Mouse (Mus musculus) kidney, embryonic 15.5 days (tissue): ENCODE data around the gene Dnah2. TPM values are rescaled to one million over a fixed set of nuclear protein-coding genes. Genes with fewer than 3 reads are reported as not detected.

Experiments used
- ATAC-seq: fragments of 200-750 bp; cut with Nextera tagmentation; replicated peaks from 2 replicates; pipeline ENCODE4 v1.8.0; 2017; ENCODE audit warnings: moderate TSS enrichment; ENCODE audit not compliant: low FRiP score
- H3K27ac ChIP-seq: fragments of 300-500 bp; sonication (generic); 2 replicates; pipeline ENCODE4 v1.5.1; 2015; ENCODE audit warnings: mild to moderate bottlenecking, inconsistent platforms
- H3K27me3 ChIP-seq: fragments of 300-500 bp; sonication (generic); 2 replicates; pipeline ENCODE4 v1.6.1; 2015; ENCODE audit warnings: inconsistent platforms
- H3K36me3 ChIP-seq: fragments of 300-500 bp; sonication (generic); 2 replicates; pipeline ENCODE4 v1.6.1; 2015; ENCODE audit warnings: inconsistent platforms
- H3K4me1 ChIP-seq: fragments of 300-500 bp; sonication (generic); 2 replicates; pipeline ENCODE4 v1.6.1; 2015; ENCODE audit warnings: inconsistent platforms
- H3K4me2 ChIP-seq: fragments of 300-500 bp; sonication (generic); 2 replicates; pipeline ENCODE4 v1.6.1; 2015; ENCODE audit warnings: moderate library complexity, mild to moderate bottlenecking, inconsistent platforms
- H3K4me3 ChIP-seq: fragments of 300-500 bp; sonication (generic); replicated peaks from 2 replicates; pipeline ENCODE4 v1.5.1; 2015; ENCODE audit warnings: mild to moderate bottlenecking, inconsistent platforms
- H3K9ac ChIP-seq: fragments of 300-500 bp; sonication (generic); 2 replicates; pipeline ENCODE4 v1.6.1; 2015; ENCODE audit warnings: mild to moderate bottlenecking, inconsistent platforms
- H3K9me3 ChIP-seq: fragments of 300-500 bp; sonication (generic); replicated peaks from 2 replicates; pipeline ENCODE4 v1.6.1; 2016; ENCODE audit warnings: inconsistent platforms
- WGBS: fragments of 180-500 bp; shearing (Covaris S2); methylation state at CpG from one replicate; pipeline ENCODE4 v1.1.7; 2015; ENCODE audit warnings: mixed read lengths; 5-methylcytosine and 5-hydroxymethylcytosine counted together
- polyA plus RNA-seq: library from polyadenylated mRNA; unstranded; fragments of >200 nt; fragmentation: Nextera tagmentation; extraction: Ambion mirVana; gene quantifications from 2 replicates; pipeline ENCODE4 v1.2.1, GENCODE M21; 2015

Dnah2 gene
- polyA plus RNA-seq, 1 experiment from 2014 or later: 0.73 TPM

- Histone ChIP-seq H3K4me3 (peak overlapping the region; percentile 66), H3K9me3 (no peaks in the 10 kb centered on the region), H3K27me3 (no peaks in the 10 kb centered on the region), H3K27ac (peak overlapping the region; percentile 97), H3K4me1 (peaks cover 41% of the 10 kb centered on the region), H3K36me3 (peaks cover 31% of the 10 kb centered on the region), H3K9ac (peak overlapping the region; percentile 81), H3K4me2 (peak overlapping the region; percentile 86)
- WGBS: under 1% methylated on average over 8 of the region's 8 CpGs
- ATAC-seq: no peak
These were observed 32.9 kb upstream of the Dnah2 start for GRCm38 (mm10) chr11:69581814-69582213.

DNA sequence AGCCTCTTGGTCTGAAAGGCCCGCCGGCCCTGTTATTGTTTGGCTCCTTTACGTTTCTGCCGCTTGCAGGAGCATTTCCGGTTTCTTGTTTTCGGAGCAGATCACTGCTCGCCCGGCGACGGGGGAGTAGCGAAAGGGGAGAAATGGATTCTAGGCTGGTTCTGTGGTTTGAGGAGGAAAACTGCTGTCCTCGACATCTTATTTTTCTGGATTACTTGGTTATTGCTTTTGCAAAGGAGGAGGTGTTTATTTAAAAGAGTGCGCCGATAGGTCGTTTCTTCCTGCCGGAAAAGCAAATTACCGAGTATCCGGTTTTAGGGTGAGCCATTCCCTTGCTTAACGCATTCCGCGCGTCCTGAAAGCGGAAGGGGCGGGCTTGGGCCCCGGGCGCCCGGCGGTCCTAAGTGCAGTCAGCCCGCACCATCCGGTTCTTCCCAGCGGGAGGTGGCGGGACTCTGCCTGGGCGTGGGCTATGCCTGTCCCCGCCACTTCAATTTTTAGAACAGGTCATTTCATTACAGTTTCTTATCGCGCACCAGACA is 32.3 kb upstream of the Dnah2 start:
- H3K4me1 ChIP-seq: peaks cover 42% of the 10 kb centered on the region
- 0% methylated on average over 36 of the region's 36 CpGs for WGBS
- H3K27me3 ChIP-seq: no peaks in the 10 kb centered on the region
- H3K9ac ChIP-seq: peak overlapping the region; percentile 81
- H3K27ac ChIP-seq: peak overlapping the region; percentile 97
- H3K36me3 ChIP-seq: peaks cover 26% of the 10 kb centered on the region
- no peaks in the 10 kb centered on the region for H3K9me3 ChIP-seq
- peak overlapping the region; percentile 86 for H3K4me2 ChIP-seq
- ATAC-seq: peak; percentile 86
- peak overlapping the region; percentile 66 for H3K4me3 ChIP-seq

- peaks cover 42% of the 10 kb centered on the region for H3K4me1 ChIP-seq
- peak overlapping the region; percentile 97 for H3K27ac ChIP-seq
- H3K9me3 ChIP-seq: no peaks in the 10 kb centered on the region
- H3K36me3 ChIP-seq: peaks cover 29% of the 10 kb centered on the region
- under 1% methylated on average over 25 of the region's 25 CpGs for WGBS
- H3K9ac ChIP-seq: peak overlapping the region; percentile 81
- no peaks in the 10 kb centered on the region for H3K27me3 ChIP-seq
- ATAC-seq: 0 out of 2 replicates have a peak, but pooled peaks have one; percentile 0
- H3K4me3 ChIP-seq: peak overlapping the region; percentile 66
- H3K4me2 ChIP-seq: peak overlapping the region; percentile 86
These were observed 31.7 kb upstream of the Dnah2 start for GRCm38 (mm10) chr11:69580572-69581146.

DNA sequence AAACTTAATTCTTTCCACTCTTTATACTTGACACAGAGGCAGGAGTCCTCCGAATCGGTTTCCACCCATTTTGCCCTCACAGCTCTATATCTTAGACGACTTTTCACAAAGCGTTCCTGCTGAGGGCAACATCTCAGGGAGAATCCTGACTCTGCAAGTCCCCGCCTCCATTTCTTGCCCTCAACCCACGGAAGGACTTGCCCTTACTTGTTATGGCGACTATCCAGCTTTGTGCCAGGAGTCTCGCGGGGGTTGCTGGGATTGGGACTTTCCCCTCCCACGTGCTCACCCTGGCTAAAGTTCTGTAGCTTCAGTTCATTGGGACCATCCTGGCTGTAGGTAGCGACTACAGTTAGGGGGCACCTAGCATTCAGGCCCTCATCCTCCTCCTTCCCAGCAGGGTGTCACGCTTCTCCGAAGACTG is 31.2 kb upstream of the Dnah2 start, which contains the start of the genes Wrap53 and Trp53:
Wrap53 (minus strand) TSS at position 165 of the 424 bp plus-strand sequence.
Trp53 (plus strand) TSS at position 269 of the 424 bp plus-strand sequence.
- H3K36me3 ChIP-seq: peaks cover 30% of the 10 kb centered on the region
- peak within 1 kb of the TSS; percentile 97 for H3K27ac ChIP-seq
- ATAC-seq: peak; percentile 71
- peak within 1 kb of the TSS; percentile 81 for H3K9ac ChIP-seq
- peak within 1 kb of the TSS; percentile 66 for H3K4me3 ChIP-seq
- under 1% methylated on average over 13 of the region's 13 CpGs for WGBS
- H3K27me3 ChIP-seq: no peaks in the 10 kb centered on the region
- peaks cover 43% of the 10 kb centered on the region for H3K4me1 ChIP-seq
- peak within 1 kb of the TSS; percentile 86 for H3K4me2 ChIP-seq
- H3K9me3 ChIP-seq: no peaks in the 10 kb centered on the region

DNA sequence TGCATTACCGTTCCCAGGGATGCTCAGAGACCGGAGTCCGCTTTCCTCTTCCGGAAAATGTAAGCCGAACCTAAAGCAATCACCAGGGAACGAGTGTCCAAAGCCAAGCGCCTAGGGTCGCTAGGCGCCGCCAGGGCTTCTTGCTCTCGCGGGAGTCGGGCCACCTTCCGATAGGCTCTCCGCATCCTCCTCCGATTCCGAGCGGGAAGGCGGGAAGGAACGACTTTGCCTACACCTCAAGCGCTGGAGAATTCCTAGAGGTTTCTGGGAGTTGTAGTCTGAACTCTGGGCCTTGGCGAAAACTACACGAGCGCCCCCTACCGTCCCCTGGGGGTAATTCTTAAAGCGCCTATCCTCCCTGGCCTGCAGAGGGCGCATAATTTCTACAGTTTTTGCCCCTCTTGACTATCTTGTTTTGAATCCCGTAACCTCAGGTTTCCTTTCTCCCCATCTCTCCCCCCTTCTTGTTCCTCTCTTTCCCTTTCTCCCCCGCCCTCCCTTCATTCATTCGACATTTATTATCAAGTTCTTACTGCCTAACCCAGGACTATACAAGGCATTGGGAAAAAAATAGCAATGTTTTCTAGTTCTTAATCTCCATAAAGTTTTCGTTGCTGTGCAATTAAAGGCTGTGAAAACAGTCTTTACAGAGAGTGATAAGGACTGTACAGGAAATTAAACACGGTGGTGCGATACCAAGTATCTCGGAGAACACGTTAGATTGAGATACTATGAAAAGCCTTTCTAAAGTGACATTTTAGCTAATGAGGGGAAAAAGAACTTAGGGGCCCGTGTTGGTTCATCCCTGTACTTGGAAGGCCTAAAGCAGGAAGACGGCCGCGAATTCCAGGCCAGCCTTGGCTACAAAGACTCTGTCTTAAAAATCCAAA is 30.5 kb upstream of the Dnah2 start:
- Histone ChIP-seq H3K36me3 (peaks cover 33% of the 10 kb centered on the region), H3K9ac (peak overlapping the region; percentile 81), H3K27me3 (no peaks in the 10 kb centered on the region), H3K27ac (peak overlapping the region; percentile 97), H3K4me1 (peaks cover 46% of the 10 kb centered on the region), H3K4me3 (peak overlapping the region; percentile 66), H3K9me3 (no peaks in the 10 kb centered on the region), H3K4me2 (peak overlapping the region; percentile 86)
- ATAC-seq: peak; percentile 94
- WGBS: 2% methylated on average over 39 of the region's 39 CpGs

DNA sequence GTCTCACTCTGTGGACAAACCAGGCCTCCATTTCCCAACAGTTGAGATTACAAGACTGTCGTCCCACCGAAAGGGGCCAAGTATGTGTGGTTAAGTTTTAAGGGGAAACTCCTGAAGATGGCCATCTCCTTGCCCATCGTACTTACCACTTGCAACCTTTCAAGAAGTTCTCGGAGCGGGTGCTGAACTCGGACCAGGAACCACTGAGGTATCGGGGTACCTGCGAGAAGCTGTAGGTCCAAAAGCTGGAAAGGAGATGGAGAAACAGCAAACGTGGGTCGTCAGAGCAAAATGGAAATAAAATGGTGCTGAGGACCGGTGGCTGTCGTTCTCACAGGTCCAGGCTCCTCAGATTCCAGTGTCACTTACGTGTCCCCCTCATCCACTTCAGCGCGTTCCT is 29.4 kb upstream of the Dnah2 start:
- Histone ChIP-seq H3K36me3 (peaks cover 39% of the 10 kb centered on the region), H3K4me2 (peak overlapping the region; percentile 86), H3K4me3 (peak overlapping the region; percentile 66), H3K9ac (peak overlapping the region; percentile 63), H3K9me3 (no peaks in the 10 kb centered on the region), H3K27ac (peak overlapping the region; percentile 83), H3K27me3 (no peaks in the 10 kb centered on the region), H3K4me1 (peaks cover 46% of the 10 kb centered on the region)
- WGBS: 10% methylated on average over 15 of the region's 15 CpGs
- no peak for ATAC-seq

- Histone ChIP-seq H3K4me2 (no peak overlapping the region), H3K9ac (no peak overlapping the region), H3K4me1 (peaks cover 30% of the 10 kb centered on the region), H3K9me3 (no peaks in the 10 kb centered on the region), H3K27ac (no peak overlapping the region), H3K27me3 (no peaks in the 10 kb centered on the region), H3K4me3 (no peak overlapping the region), H3K36me3 (peaks cover 48% of the 10 kb centered on the region)
- no peak for ATAC-seq
- 73% methylated on average over 5 of the region's 5 CpGs for WGBS
These were observed 27.4 kb upstream of the Dnah2 start for GRCm38 (mm10) chr11:69576307-69576706.

GRCm38 (mm10) chr11:69575220-69575619 is 26.3 kb upstream of the Dnah2 start:
- WGBS: 55% methylated on average over 3 of the region's 3 CpGs
- Histone ChIP-seq H3K9me3 (no peaks in the 10 kb centered on the region), H3K4me2 (no peak overlapping the region), H3K4me3 (no peak overlapping the region), H3K27ac (no peak overlapping the region), H3K36me3 (peaks cover 59% of the 10 kb centered on the region), H3K9ac (no peak overlapping the region), H3K27me3 (no peaks in the 10 kb centered on the region), H3K4me1 (peaks cover 30% of the 10 kb centered on the region)
- ATAC-seq: no peak

DNA sequence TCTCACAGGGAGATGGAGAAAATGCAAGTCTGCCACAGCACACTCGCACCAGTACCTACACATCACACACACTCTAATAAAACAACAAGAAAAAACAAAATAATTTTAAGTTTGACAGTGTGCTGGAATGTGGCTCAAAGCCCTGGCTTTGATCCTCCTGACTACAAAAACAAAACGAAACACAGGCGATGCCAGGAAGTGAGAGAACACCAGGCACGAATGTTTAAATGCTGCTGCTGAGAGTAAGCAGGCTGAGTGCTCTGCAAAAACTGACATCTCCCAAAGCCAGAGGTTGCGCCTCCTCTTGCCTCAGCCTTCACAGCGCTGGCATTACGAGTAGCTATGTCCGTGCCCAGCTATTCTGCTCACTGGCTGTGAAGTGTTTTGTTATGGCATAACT is 16.2 kb upstream of the Dnah2 start:
- Histone ChIP-seq H3K9me3 (no peaks in the 10 kb centered on the region), H3K27me3 (0 out of 2 replicates have a peak, but pooled peaks cover 3% of the 10 kb centered on the region), H3K9ac (no peak overlapping the region), H3K36me3 (peaks cover 77% of the 10 kb centered on the region), H3K4me1 (peaks cover 20% of the 10 kb centered on the region), H3K4me2 (no peak overlapping the region), H3K27ac (no peak overlapping the region), H3K4me3 (no peak overlapping the region)
- 57% methylated on average over 8 of the region's 8 CpGs for WGBS
- no peak for ATAC-seq

DNA sequence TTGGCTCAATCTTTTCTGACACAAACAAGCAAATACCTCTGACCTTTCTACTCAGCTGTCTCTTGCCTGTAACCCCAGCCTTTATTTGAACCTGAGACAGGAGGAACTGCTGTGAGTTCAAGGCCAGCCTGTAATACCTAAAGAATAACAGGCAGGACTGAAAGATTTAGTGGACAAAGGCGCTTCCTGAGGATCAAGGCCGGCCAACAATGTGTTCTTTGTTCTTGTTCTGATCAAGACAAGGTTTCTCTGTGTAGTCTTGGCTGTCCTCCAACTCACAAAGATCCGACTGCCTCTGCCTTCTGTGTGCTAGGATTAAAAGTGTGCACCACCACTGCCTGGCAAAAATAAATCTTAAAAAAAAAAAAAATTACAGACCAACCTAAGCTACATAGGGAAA is 15.5 kb upstream of the Dnah2 start:
- no peak overlapping the region for H3K27ac ChIP-seq
- H3K9ac ChIP-seq: no peak overlapping the region
- H3K4me2 ChIP-seq: no peak overlapping the region
- peaks cover 27% of the 10 kb centered on the region for H3K4me1 ChIP-seq
- no peak overlapping the region for H3K4me3 ChIP-seq
- no peaks in the 10 kb centered on the region for H3K9me3 ChIP-seq
- H3K27me3 ChIP-seq: 0 out of 2 replicates have a peak, but pooled peaks cover 3% of the 10 kb centered on the region
- H3K36me3 ChIP-seq: peaks cover 70% of the 10 kb centered on the region
- no peak for ATAC-seq
- 55% methylated on average over 3 of the region's 3 CpGs for WGBS

DNA sequence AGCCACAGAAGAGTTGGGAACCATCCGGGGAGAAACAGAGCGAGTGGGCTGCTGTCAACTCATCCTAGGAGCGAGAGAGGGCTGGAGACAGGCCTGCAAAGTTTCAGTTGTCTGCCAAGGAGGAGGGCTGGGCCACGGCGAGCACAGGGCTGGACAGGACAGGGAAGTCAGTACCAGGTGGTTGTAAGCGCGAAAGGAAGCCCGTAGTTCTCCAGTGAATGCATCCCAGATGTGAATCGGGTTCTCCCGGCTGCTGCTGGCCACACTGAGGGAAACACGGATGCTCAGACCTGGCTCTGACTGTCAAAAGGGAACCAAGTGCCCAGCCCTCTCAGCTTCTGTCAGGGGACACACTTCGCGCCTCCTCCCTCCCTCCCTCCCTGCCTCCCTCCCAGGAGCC is 14.5 kb upstream of the Dnah2 start:
- no peaks in the 10 kb centered on the region for H3K9me3 ChIP-seq
- H3K9ac ChIP-seq: no peak overlapping the region
- peaks cover 66% of the 10 kb centered on the region for H3K36me3 ChIP-seq
- WGBS: 90% methylated on average over 13 of the region's 13 CpGs
- H3K27ac ChIP-seq: no peak overlapping the region
- ATAC-seq: no peak
- H3K4me3 ChIP-seq: no peak overlapping the region
- H3K27me3 ChIP-seq: 0 out of 2 replicates have a peak, but pooled peaks cover 3% of the 10 kb centered on the region
- no peak overlapping the region for H3K4me2 ChIP-seq
- peaks cover 37% of the 10 kb centered on the region for H3K4me1 ChIP-seq
